Mouse (Mus musculus) adrenal gland, adult 2 months (tissue): Measurements from ENCODE around the gene Bcdin3d. TPM values are rescaled to one million over a fixed set of nuclear protein-coding genes. Genes with fewer than 3 reads are reported as not detected.

Source experiments
- DNase-seq: peaks from one replicate; pipeline ENCODE4 v3.0.0; 2021
- polyA plus RNA-seq: library from polyadenylated mRNA; depleted of rRNA; stranded (reverse); fragments of >200 nt; gene quantifications from 2 replicates; pipeline ENCODE4 v1.2.3, GENCODE M21; 2012; rRNA removed
- total RNA-seq, 2 experiments: library from RNA; stranded (reverse); gene quantifications; 2 replicates each; pipeline ENCODE4 v1.2.3; 2021

Gene Bcdin3d
- total and polyA plus RNA-seq, 3 experiments, result 3.3 to 6.4 (median 4.5) TPM

GRCm38 (mm10) chr15:99440816-99441457, 33.6 kb downstream of the Bcdin3d start:
- DNase-seq, result no peak

- no peak for DNase-seq
These were observed 34.3 kb downstream of the Bcdin3d start for GRCm38 (mm10) chr15:99440112-99440815.

GRCm38 (mm10) chr15:99438966-99439698, 35.4 kb downstream of the Bcdin3d start:
- DNase-seq, result no peak

GRCm38 (mm10) chr15:99433913-99434312, 40.6 kb downstream of the Bcdin3d start:
- DNase-seq, result peak; percentile 89

- peak; percentile 54 for DNase-seq
These were observed 41.3 kb downstream of the Bcdin3d start for GRCm38 (mm10) chr15:99433081-99433718.

GRCm38 (mm10) chr15:99431967-99432366, 42.6 kb downstream of the Bcdin3d start:
- no peak for DNase-seq

GRCm38 (mm10) chr15:99431504-99431903, 43.0 kb downstream of the Bcdin3d start:
- no peak for DNase-seq

GRCm38 (mm10) chr15:99431063-99431462, 43.5 kb downstream of the Bcdin3d start:
- peak; percentile 54 for DNase-seq

- DNase-seq, result no peak
These were observed 44.1 kb downstream of the Bcdin3d start for GRCm38 (mm10) chr15:99430394-99430793.

- DNase-seq, result no peak
These were observed 50.6 kb downstream of the Bcdin3d start for GRCm38 (mm10) chr15:99423884-99424283.

- no peak for DNase-seq
These were observed 51.4 kb downstream of the Bcdin3d start for GRCm38 (mm10) chr15:99423131-99423530.

GRCm38 (mm10) chr15:99422551-99422950, 52.0 kb downstream of the Bcdin3d start:
- no peak for DNase-seq

- DNase-seq, result no peak
These were observed 52.9 kb downstream of the Bcdin3d start for GRCm38 (mm10) chr15:99421676-99422075.

- DNase-seq, result no peak
These were observed 53.4 kb downstream of the Bcdin3d start for GRCm38 (mm10) chr15:99421152-99421551.

GRCm38 (mm10) chr15:99420521-99421014, 54.0 kb downstream of the Bcdin3d start:
- DNase-seq, result peak; percentile 70

GRCm38 (mm10) chr15:99420101-99420500, 54.4 kb downstream of the Bcdin3d start:
- DNase-seq, result no peak

Other genes starting within 250 kb of the Bcdin3d start
- under 1 TPM; 0.86 to 0.97 TPM for gene Kcnh3, start 249.9 kb downstream of the Bcdin3d start, total RNA-seq
- gene Kcnh3, start 249.9 kb downstream of the Bcdin3d start, polyA plus RNA-seq, result 2.1 and 2.5 TPM in 2 replicates
- 10 to 100 TPM; 28.5 to 43.5 TPM for gene Mcrs1, start 222.8 kb downstream of the Bcdin3d start, total RNA-seq
- 55.1 and 63.5 TPM in 2 replicates for gene Mcrs1, start 222.8 kb downstream of the Bcdin3d start, polyA plus RNA-seq
- 10 to 100 TPM; 38.8 to 41.0 TPM for gene Prpf40b, start 179.6 kb downstream of the Bcdin3d start, total RNA-seq
- gene Prpf40b, start 179.6 kb downstream of the Bcdin3d start, polyA plus RNA-seq, result 84.1 and 106 TPM in 2 replicates
- 1 to 10 TPM; 1.4 to 3.1 TPM for gene Fam186b, start 178.8 kb downstream of the Bcdin3d start, total RNA-seq
- gene Fam186b, start 178.8 kb downstream of the Bcdin3d start, polyA plus RNA-seq, result 1.1 and 1.6 TPM in 2 replicates
- 10 to 100 TPM; 13.9 to 23.6 TPM for gene Fmnl3, start 104.2 kb downstream of the Bcdin3d start, total RNA-seq
- gene Fmnl3, start 104.2 kb downstream of the Bcdin3d start, polyA plus RNA-seq, result 19.7 and 22.2 TPM in 2 replicates
- 100 to 1,000 TPM; 549 to 716 TPM for gene Tmbim6, start 81.8 kb downstream of the Bcdin3d start, total RNA-seq
- gene Tmbim6, start 81.8 kb downstream of the Bcdin3d start, polyA plus RNA-seq, result 1,176 and 1,311 TPM in 2 replicates
- 10 to 100 TPM; 16.8 to 20.4 TPM for gene Nckap5l, start 17.0 kb downstream of the Bcdin3d start, total RNA-seq
- 35.2 and 43.9 TPM in 2 replicates for gene Nckap5l, start 17.0 kb downstream of the Bcdin3d start, polyA plus RNA-seq
- 10 to 100 TPM; 32.2 to 33.3 TPM for gene Faim2, start 53.4 kb upstream of the Bcdin3d start, total RNA-seq
- 8.8 and 14.3 TPM in 2 replicates for gene Faim2, start 53.4 kb upstream of the Bcdin3d start, polyA plus RNA-seq
- gene Aqp2, start 104.3 kb upstream of the Bcdin3d start, total RNA-seq, result 1 to 10 TPM in 1 of 2 experiments, under 1 TPM in 1; 0.81 to 3.5 TPM
- 0.40 and 0.59 TPM in 2 replicates for gene Aqp2, start 104.3 kb upstream of the Bcdin3d start, polyA plus RNA-seq
- gene Aqp5, start 116.1 kb upstream of the Bcdin3d start, total RNA-seq, result 1 to 10 TPM; 1.1 to 3.4 TPM
- 0.86 and 1.6 TPM in 2 replicates for gene Aqp5, start 116.1 kb upstream of the Bcdin3d start, polyA plus RNA-seq
- not detected for gene Aqp6, start 126.7 kb upstream of the Bcdin3d start, total RNA-seq
- gene Aqp6, start 126.7 kb upstream of the Bcdin3d start, polyA plus RNA-seq, result not detected in 2 replicates
- 1 to 10 TPM; 2.8 to 3.7 TPM for gene Racgap1, start 176.9 kb upstream of the Bcdin3d start, total RNA-seq
- 2.6 and 2.7 TPM in 2 replicates for gene Racgap1, start 176.9 kb upstream of the Bcdin3d start, polyA plus RNA-seq
- under 1 TPM; 0.59 to 0.72 TPM for gene Asic1, start 195.6 kb upstream of the Bcdin3d start, total RNA-seq
- gene Asic1, start 195.6 kb upstream of the Bcdin3d start, polyA plus RNA-seq, result 0.37 and 0.71 TPM in 2 replicates
- gene Smarcd1, start 227.4 kb upstream of the Bcdin3d start, total RNA-seq, result 10 to 100 TPM; 37.6 to 53.6 TPM
- 74.6 and 76.9 TPM in 2 replicates for gene Smarcd1, start 227.4 kb upstream of the Bcdin3d start, polyA plus RNA-seq
- gene Gm17349, start 230.8 kb upstream of the Bcdin3d start, total RNA-seq, result 10 to 100 TPM; 22.1 to 33.4 TPM
- gene Gm17349, start 230.8 kb upstream of the Bcdin3d start, polyA plus RNA-seq, result 111 and 156 TPM in 2 replicates
- 1,000 to 10,000 TPM; 1,060 to 1,239 TPM for gene Gpd1, start 242.8 kb upstream of the Bcdin3d start, total RNA-seq
- gene Gpd1, start 242.8 kb upstream of the Bcdin3d start, polyA plus RNA-seq, result 708 and 828 TPM in 2 replicates